Mouse (Mus musculus) neural tube, embryonic 14.5 days (tissue): ENCODE results near the gene Arl5a. TPM values are rescaled to one million over a fixed set of nuclear protein-coding genes. Genes with fewer than 3 reads are reported as not detected.

Experiments
- ATAC-seq: fragments of 200-750 bp; cut with Nextera tagmentation; 2 replicates; pipeline ENCODE4 v1.8.0; 2017; ENCODE audit warnings: low read depth, mild to moderate bottlenecking, moderate TSS enrichment, moderate library complexity
- H3K27ac ChIP-seq: fragments of 300-500 bp; sonication (generic); 2 replicates; pipeline ENCODE4 v1.5.1; 2014; ENCODE audit warnings: low read depth, mild to moderate bottlenecking, control low read depth, low read length, moderate library complexity, mixed read lengths
- H3K27me3 ChIP-seq: fragments of 300-500 bp; sonication (generic); 2 replicates; pipeline ENCODE4 v1.6.1; 2014; ENCODE audit warnings: low read length; ENCODE audit not compliant: control insufficient read depth, insufficient read depth
- H3K36me3 ChIP-seq: fragments of 300-500 bp; sonication (generic); 2 replicates; pipeline ENCODE4 v1.6.1; 2014; ENCODE audit warnings: low read length, mixed read lengths; ENCODE audit not compliant: control insufficient read depth, insufficient read depth
- H3K4me1 ChIP-seq: fragments of 300-500 bp; sonication (generic); 2 replicates; pipeline ENCODE4 v1.6.1; 2014; ENCODE audit warnings: low read length; ENCODE audit not compliant: control insufficient read depth, insufficient read depth
- H3K4me2 ChIP-seq: fragments of 300-500 bp; sonication (generic); 2 replicates; pipeline ENCODE4 v1.6.1; 2014; ENCODE audit warnings: mild to moderate bottlenecking, low read depth, low read length, control low read depth
- H3K4me3 ChIP-seq: fragments of 300-500 bp; sonication (generic); 2 replicates; pipeline ENCODE4 v1.5.1; 2014; ENCODE audit warnings: low read depth, low read length, control low read depth, mixed read lengths
- H3K9ac ChIP-seq: fragments of 300-500 bp; sonication (generic); replicated peaks from 2 replicates; pipeline ENCODE4 v1.6.1; 2014; ENCODE audit warnings: low read depth, mild to moderate bottlenecking, control low read depth, low read length, mixed read lengths
- H3K9me3 ChIP-seq: fragments of 300-500 bp; sonication (generic); 2 replicates; pipeline ENCODE4 v1.6.1; 2016; ENCODE audit warnings: low read length; ENCODE audit not compliant: control insufficient read depth
- WGBS: fragments of 180-500 bp; shearing (Covaris S2); extraction: QIAGEN DNeasy Blood & Tissue Kit; methylation state at CpG from one replicate; pipeline ENCODE4 v1.1.7; 2014; 5-methylcytosine and 5-hydroxymethylcytosine counted together
- polyA plus RNA-seq: library from polyadenylated mRNA; unstranded; fragments of >200 nt; fragmentation: Nextera tagmentation; extraction: Ambion mirVana; gene quantifications from 2 replicates; pipeline ENCODE4 v1.2.1, GENCODE M21; 2014

The Arl5a gene
- polyA plus RNA-seq, 1 experiment from 2014 or later = 61.2 TPM

GRCm38 (mm10) chr2:52425523-52425795, 758 bp upstream of the Arl5a start:
- Histone ChIP-seq H3K27me3 (no peaks in the 10 kb centered on the region), H3K9ac (peak overlapping the region; percentile 93; the same call in 1 of the 2 replicates), H3K4me3 (peak overlapping the region; percentile 94), H3K9me3 (no peaks in the 10 kb centered on the region), H3K27ac (no peak overlapping the region), H3K4me2 (peak overlapping the region; percentile 53), H3K4me1 (peaks cover 9% of the 10 kb centered on the region; the same call in 1 of the 2 replicates), H3K36me3 (no peaks in the 10 kb centered on the region)
- WGBS = 41% methylated on average over 10 of the region's 10 CpGs
- ATAC-seq = peak; percentile 4; the same call in 1 of the 2 replicates

GRCm38 (mm10) chr2:52424248-52424728, 413 bp downstream of the Arl5a start:
- Histone ChIP-seq H3K27ac (peak overlapping the region; percentile 87), H3K27me3 (no peaks in the 10 kb centered on the region), H3K9ac (peak overlapping the region; percentile 93), H3K9me3 (no peaks in the 10 kb centered on the region), H3K4me3 (peak overlapping the region; percentile 94), H3K4me2 (peak overlapping the region; percentile 64), H3K36me3 (no peaks in the 10 kb centered on the region), H3K4me1 (peaks cover 9% of the 10 kb centered on the region; the same call in 1 of the 2 replicates)
- WGBS = under 1% methylated on average over 41 of the region's 42 CpGs
- ATAC-seq = peak; percentile 88

GRCm38 (mm10) chr2:52423611-52424247, 972 bp downstream of the Arl5a start:
- peaks cover 9% of the 10 kb centered on the region; the same call in 1 of the 2 replicates for H3K4me1 ChIP-seq
- no peaks in the 10 kb centered on the region for H3K9me3 ChIP-seq
- peak overlapping the region; percentile 64 for H3K4me2 ChIP-seq
- peak overlapping the region; percentile 93 for H3K9ac ChIP-seq
- H3K4me3 ChIP-seq = peak overlapping the region; percentile 94
- 2% methylated on average over 16 of the region's 16 CpGs for WGBS
- no peak overlapping the region for H3K27ac ChIP-seq
- no peak for ATAC-seq
- no peaks in the 10 kb centered on the region for H3K36me3 ChIP-seq
- H3K27me3 ChIP-seq = no peaks in the 10 kb centered on the region

- peak overlapping the region; percentile 94 for H3K4me3 ChIP-seq
- whole genome bisulfite sequencing = 49% methylated on average over 8 of the region's 8 CpGs
- peaks cover 9% of the 10 kb centered on the region; the same call in 1 of the 2 replicates for H3K4me1 ChIP-seq
- no peaks in the 10 kb centered on the region for H3K36me3 ChIP-seq
- no peak for ATAC-seq
- H3K9ac ChIP-seq = peak overlapping the region; percentile 93
- peak overlapping the region; percentile 64 for H3K4me2 ChIP-seq
- H3K9me3 ChIP-seq = no peaks in the 10 kb centered on the region
- H3K27me3 ChIP-seq = no peaks in the 10 kb centered on the region
- H3K27ac ChIP-seq = no peak overlapping the region
Observed at GRCm38 (mm10) chr2:52422871-52423610, 1.7 kb downstream of the Arl5a start.

- Histone ChIP-seq H3K4me3 (no peak overlapping the region), H3K27ac (no peak overlapping the region), H3K4me2 (no peak overlapping the region), H3K36me3 (no peaks in the 10 kb centered on the region), H3K27me3 (no peaks in the 10 kb centered on the region), H3K4me1 (peaks cover 9% of the 10 kb centered on the region; the same call in 1 of the 2 replicates), H3K9ac (no peak overlapping the region), H3K9me3 (no peaks in the 10 kb centered on the region; the same call in 1 of the 2 replicates)
- 88% methylated on average over 6 of the region's 6 CpGs for WGBS
- no peak for ATAC-seq
Observed at GRCm38 (mm10) chr2:52421197-52421596, 3.5 kb downstream of the Arl5a start.

GRCm38 (mm10) chr2:52420001-52420710, 4.5 kb downstream of the Arl5a start:
- Histone ChIP-seq H3K9me3 (no peaks in the 10 kb centered on the region; the same call in 1 of the 2 replicates), H3K27me3 (no peaks in the 10 kb centered on the region), H3K4me1 (peaks cover 9% of the 10 kb centered on the region; the same call in 1 of the 2 replicates), H3K36me3 (peaks cover 6% of the 10 kb centered on the region; the same call in 1 of the 2 replicates), H3K4me2 (no peak overlapping the region), H3K4me3 (no peak overlapping the region), H3K27ac (no peak overlapping the region), H3K9ac (no peak overlapping the region)
- no peak for ATAC-seq
- 93% methylated on average over 7 of the region's 7 CpGs for WGBS

- H3K4me1 ChIP-seq = peaks cover 9% of the 10 kb centered on the region; the same call in 1 of the 2 replicates
- H3K4me2 ChIP-seq = no peak overlapping the region
- WGBS = 88% methylated on average over 6 of the region's 6 CpGs
- H3K27me3 ChIP-seq = no peaks in the 10 kb centered on the region
- H3K9ac ChIP-seq = no peak overlapping the region
- no peak for ATAC-seq
- no peak overlapping the region for H3K4me3 ChIP-seq
- H3K27ac ChIP-seq = no peak overlapping the region
- no peaks in the 10 kb centered on the region; the same call in 1 of the 2 replicates for H3K9me3 ChIP-seq
- peaks cover 6% of the 10 kb centered on the region; the same call in 1 of the 2 replicates for H3K36me3 ChIP-seq
Observed at GRCm38 (mm10) chr2:52419295-52419694, 5.4 kb downstream of the Arl5a start.

- no peak for ATAC-seq
Observed at GRCm38 (mm10) chr2:52412524-52413037, 12.1 kb downstream of the Arl5a start.

More at GRCm38 (mm10) chr2:52412524-52413037, 12.1 kb downstream of the Arl5a start:
- H3K27ac ChIP-seq = no peak overlapping the region
- 97% methylated on average over 5 of the region's 5 CpGs for WGBS
- no peak overlapping the region for H3K4me3 ChIP-seq
- peaks cover 44% of the 10 kb centered on the region for H3K36me3 ChIP-seq
- H3K4me1 ChIP-seq = no peaks in the 10 kb centered on the region
- no peak overlapping the region for H3K4me2 ChIP-seq
- H3K9ac ChIP-seq = no peak overlapping the region
- no peaks in the 10 kb centered on the region for H3K27me3 ChIP-seq
- peaks cover 20% of the 10 kb centered on the region for H3K9me3 ChIP-seq
